Mouse (Mus musculus) C2C12 (cell line): ENCODE results near the gene Fkbp15. TPM values are rescaled to one million over a fixed set of nuclear protein-coding genes. Genes with fewer than 3 reads are reported as not detected.

Source experiments
- H3K27me3 ChIP-seq: one replicate; pipeline ENCODE4 v1.6.1; 2011; ENCODE audit not compliant: control insufficient read depth, insufficient read depth, insufficient read length
- H3K36me3 ChIP-seq: one replicate; pipeline ENCODE4 v1.6.1; 2011; ENCODE audit not compliant: control insufficient read depth, insufficient read depth
- H3K4me3 ChIP-seq: one replicate; pipeline ENCODE4 v1.5.1; 2011; ENCODE audit warnings: mild to moderate bottlenecking, control low read depth; ENCODE audit not compliant: poor library complexity, insufficient read depth, severe bottlenecking
- H3K79me2 ChIP-seq: one replicate; pipeline ENCODE4 v1.6.1; 2011; ENCODE audit not compliant: control insufficient read depth, insufficient read depth
- H3K79me3 ChIP-seq: one replicate; pipeline ENCODE4 v1.6.1; 2011; ENCODE audit warnings: low read depth, control low read depth
- H3ac ChIP-seq: one replicate; pipeline ENCODE3; 2011; ENCODE audit warnings: low read depth; ENCODE audit not compliant: control insufficient read depth, insufficient read length
- CEBPB ChIP-seq: IDR thresholded peaks from one replicate; pipeline ENCODE4 v1.6.1; 2011; ENCODE audit warnings: low read depth, mild to moderate bottlenecking, control low read depth, moderate library complexity
- CTCF ChIP-seq: IDR thresholded peaks from one replicate; pipeline ENCODE4 v1.5.1; 2011; ENCODE audit not compliant: control insufficient read depth, insufficient read depth, insufficient read length
- FOSL1 ChIP-seq: IDR thresholded peaks from one replicate; pipeline ENCODE4 v1.8.0; 2011; ENCODE audit warnings: mild to moderate bottlenecking, low read length; ENCODE audit not compliant: poor library complexity, insufficient read depth, severe bottlenecking
- MAX ChIP-seq: IDR thresholded peaks from one replicate; pipeline ENCODE4 v1.6.1; 2011; ENCODE audit warnings: mild to moderate bottlenecking, control low read depth
- MYOD1 ChIP-seq: IDR thresholded peaks from one replicate; pipeline ENCODE4 v1.6.1; 2011; ENCODE audit warnings: low read depth; ENCODE audit not compliant: control insufficient read depth, insufficient read length
- MYOG ChIP-seq: IDR thresholded peaks from one replicate; pipeline ENCODE4 v1.6.1; 2011; ENCODE audit not compliant: control insufficient read depth, insufficient read length; ENCODE audit errors: extremely low read depth
- USF1 ChIP-seq: IDR thresholded peaks from one replicate; pipeline ENCODE4 v1.6.1; 2011; ENCODE audit warnings: low read depth, mild to moderate bottlenecking, control low read depth, moderate library complexity
- polyA plus RNA-seq: library from polyadenylated mRNA; unstranded; fragments of >200 nt; fragmentation: generic; extraction: Trizol; gene quantifications from one replicate; pipeline ENCODE4 v1.2.1, GENCODE M21; 2012; ENCODE audit warnings: missing spikeins

The Fkbp15 gene
- polyA plus RNA-seq, 1 experiment, result 13.2 TPM

DNA sequence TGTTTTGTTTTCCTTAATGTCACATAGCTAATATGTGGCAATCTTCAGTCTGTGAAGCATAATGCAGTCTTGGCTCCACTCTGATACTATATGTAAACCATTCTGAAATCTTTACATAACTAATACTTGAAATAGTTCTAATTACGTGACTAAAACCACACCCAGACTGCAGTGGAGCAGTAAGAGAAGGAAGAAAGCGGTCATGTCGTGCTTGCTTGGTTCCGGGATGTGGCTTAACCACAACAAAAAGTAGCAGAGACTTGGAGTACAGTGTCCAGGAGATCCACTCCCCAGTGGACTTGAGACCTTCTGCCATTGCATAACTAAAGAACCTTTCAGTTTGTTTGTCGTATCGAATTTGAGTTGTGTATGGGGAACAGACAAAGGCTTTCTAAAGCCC lies 7.2 kb upstream of the Fkbp15 start:
- no peak overlapping the region for H3K4me3 ChIP-seq
- no peak overlapping the region for H3ac ChIP-seq
- H3K79me3 ChIP-seq, result peaks cover 18% of the 10 kb centered on the region
- no peaks in the 10 kb centered on the region for H3K36me3 ChIP-seq
- no peak for TF ChIP-seq MYOD1
- no peak for TF ChIP-seq USF1
- TF ChIP-seq FOSL1, result no peak
- no peak for TF ChIP-seq CEBPB
- no peak for TF ChIP-seq CTCF
- no peak for TF ChIP-seq MAX
- TF ChIP-seq MYOG, result no peak
- H3K27me3 ChIP-seq, result no peaks in the 10 kb centered on the region
- H3K79me2 ChIP-seq, result peaks cover 70% of the 10 kb centered on the region

DNA sequence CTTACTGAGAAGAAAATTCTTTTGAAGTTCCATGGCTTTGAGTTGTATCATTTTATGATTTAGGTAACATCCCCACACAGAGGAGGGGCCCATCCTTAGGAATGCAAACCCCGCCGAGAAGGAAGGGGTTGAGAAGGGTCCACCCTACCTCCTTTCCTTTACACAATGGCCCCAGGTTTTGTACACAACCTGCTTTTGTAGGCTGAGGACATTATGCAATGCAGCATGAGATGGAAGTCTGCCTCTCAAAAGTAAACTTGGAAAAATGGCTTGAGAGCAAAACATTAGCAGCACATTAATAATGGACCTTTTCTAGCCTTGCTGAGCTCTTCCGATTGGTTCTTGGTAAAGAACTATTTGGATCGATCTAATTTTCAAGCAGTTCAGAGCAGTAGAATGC lies 5.9 kb upstream of the Fkbp15 start:
- H3K4me3 ChIP-seq, result no peak overlapping the region
- TF ChIP-seq MYOD1, result no peak
- TF ChIP-seq USF1, result no peak
- TF ChIP-seq CTCF, result no peak
- no peak for TF ChIP-seq MAX
- no peak for TF ChIP-seq CEBPB
- TF ChIP-seq MYOG, result no peak
- no peak for TF ChIP-seq FOSL1
- no peaks in the 10 kb centered on the region for H3K27me3 ChIP-seq
- H3K36me3 ChIP-seq, result no peaks in the 10 kb centered on the region
- H3ac ChIP-seq, result no peak overlapping the region
- peaks cover 22% of the 10 kb centered on the region for H3K79me3 ChIP-seq
- peaks cover 76% of the 10 kb centered on the region for H3K79me2 ChIP-seq

GRCm38 (mm10) chr4:62364299-62364698 lies 4.0 kb upstream of the Fkbp15 start:
- TF ChIP-seq MYOD1 (no peak), MAX (no peak), FOSL1 (no peak), CEBPB (no peak), MYOG (no peak), USF1 (no peak), CTCF (no peak)
- H3K4me3 ChIP-seq, result no peak overlapping the region

GRCm38 (mm10) chr4:62362437-62362836 lies 2.1 kb upstream of the Fkbp15 start:
- H3K36me3 ChIP-seq, result no peaks in the 10 kb centered on the region
- no peak for TF ChIP-seq MAX
- no peak for TF ChIP-seq CEBPB
- no peak for TF ChIP-seq CTCF
- TF ChIP-seq FOSL1, result no peak
- TF ChIP-seq USF1, result no peak
- TF ChIP-seq MYOG, result no peak
- no peak overlapping the region for H3K4me3 ChIP-seq
- H3ac ChIP-seq, result no peak overlapping the region
- H3K27me3 ChIP-seq, result no peaks in the 10 kb centered on the region
- peaks cover 86% of the 10 kb centered on the region for H3K79me2 ChIP-seq
- H3K79me3 ChIP-seq, result peaks cover 38% of the 10 kb centered on the region

More at GRCm38 (mm10) chr4:62364299-62364698, 4.0 kb upstream of the Fkbp15 start:
- H3K36me3 ChIP-seq, result no peaks in the 10 kb centered on the region
- H3K27me3 ChIP-seq, result no peaks in the 10 kb centered on the region
- peaks cover 78% of the 10 kb centered on the region for H3K79me2 ChIP-seq
- H3ac ChIP-seq, result no peak overlapping the region
- H3K79me3 ChIP-seq, result peaks cover 29% of the 10 kb centered on the region

GRCm38 (mm10) chr4:62361997-62362396 lies 1.6 kb upstream of the Fkbp15 start:
- TF ChIP-seq MYOG, result no peak
- Histone ChIP-seq H3K4me3 (no peak overlapping the region), H3K79me2 (peaks cover 82% of the 10 kb centered on the region), H3K36me3 (no peaks in the 10 kb centered on the region), H3K79me3 (peaks cover 38% of the 10 kb centered on the region), H3ac (no peak overlapping the region), H3K27me3 (no peaks in the 10 kb centered on the region)

GRCm38 (mm10) chr4:62361571-62361970 lies 1.2 kb upstream of the Fkbp15 start:
- Histone ChIP-seq H3ac (peak overlapping the region; percentile 20), H3K79me3 (peaks cover 38% of the 10 kb centered on the region), H3K79me2 (peaks cover 82% of the 10 kb centered on the region), H3K36me3 (no peaks in the 10 kb centered on the region), H3K27me3 (no peaks in the 10 kb centered on the region), H3K4me3 (peak overlapping the region; percentile 89)
- TF ChIP-seq CEBPB (no peak), USF1 (no peak), MAX (no peak), MYOD1 (no peak), FOSL1 (no peak), MYOG (no peak)
